Mouse (Mus musculus): ENCODE results near the gene Galnt7. TPM values are rescaled to one million over a fixed set of nuclear protein-coding genes. Genes with fewer than 3 reads are reported as not detected.

Gene Galnt7
- total RNA-seq, 2 experiments from 2014 or later, result 7.5 to 9.8 TPM

GRCm38 (mm10) chr8:57478406-57478805 is 174.4 kb downstream of the Galnt7 start:
- DNase-seq (ENCODE audit: low spot score in 2 of 2), result no peak
- intact Hi-C loops (cut with DNase I), result no loop called here

Other genes starting within 250 kb of the Galnt7 start
- gene Scrg1, start 197.1 kb downstream of the Galnt7 start, total RNA-seq (2021), result 10 to 100 TPM; 44.0 to 48.8 TPM
- 10 to 100 TPM in 1 of 2 experiments, 1 to 10 TPM in 1; 8.9 to 12.0 TPM for gene Sap30, start 165.2 kb downstream of the Galnt7 start, total RNA-seq (2021)
- 1 to 10 TPM; 4.3 to 6.7 TPM for gene Hmgb2, start 141.1 kb downstream of the Galnt7 start, total RNA-seq (2021)

All from left cerebral cortex, postnatal 36 days (tissue).